Mouse (Mus musculus) retina, postnatal 7 days (tissue): ENCODE data around the gene Gm49342.
"Not testable (repeated sequence)": the region's sequence is repeated elsewhere in the genome, so short reads cannot be mapped to it uniquely, and the experiment has no call there.

Experiments
- DNase-seq: peaks from one replicate; pipeline ENCODE4 v3.0.0-alpha.2; 2012; ENCODE audit warnings: low read depth, low spot score

Gm49342 gene

GRCm38 (mm10) chr14:50943932-50944667 lies at the start of gene Gm49342:
Gm49342 (plus strand) TSS chr14:50944517.
- DNase-seq: peak; percentile 77

GRCm38 (mm10) chr14:50895407-50895806 lies 48.9 kb upstream of the Gm49342 start:
- no peak for DNase-seq

- DNase-seq: no peak
Observed at GRCm38 (mm10) chr14:50895985-50896746, 48.2 kb upstream of the Gm49342 start.

- no peak for DNase-seq
Observed at GRCm38 (mm10) chr14:50896747-50897373, 47.5 kb upstream of the Gm49342 start.

DNA sequence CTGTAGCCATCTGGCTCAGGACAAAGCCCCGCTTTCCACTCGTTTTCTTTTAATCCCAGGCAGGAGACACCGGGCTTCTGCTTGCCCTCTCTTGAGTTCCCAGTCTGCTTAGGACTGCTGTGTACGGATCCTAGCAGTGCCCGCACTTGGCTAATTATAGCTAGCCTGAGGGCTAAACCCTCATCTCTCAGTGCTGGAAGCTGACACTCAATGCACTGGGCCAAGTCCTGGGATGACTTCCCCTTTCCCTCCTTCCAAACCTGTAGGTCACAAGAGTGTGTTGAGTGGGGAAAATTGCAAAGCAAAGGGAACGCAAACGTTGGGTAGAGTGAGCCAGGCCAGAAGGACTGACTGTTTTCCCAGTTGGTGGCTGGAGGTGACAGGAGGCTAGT lies 46.9 kb upstream of the Gm49342 start, which contains the start of gene Klhl33:
Klhl33 (minus strand) TSS at position 134 of the 392 bp plus-strand sequence.
- no peak for DNase-seq

DNA sequence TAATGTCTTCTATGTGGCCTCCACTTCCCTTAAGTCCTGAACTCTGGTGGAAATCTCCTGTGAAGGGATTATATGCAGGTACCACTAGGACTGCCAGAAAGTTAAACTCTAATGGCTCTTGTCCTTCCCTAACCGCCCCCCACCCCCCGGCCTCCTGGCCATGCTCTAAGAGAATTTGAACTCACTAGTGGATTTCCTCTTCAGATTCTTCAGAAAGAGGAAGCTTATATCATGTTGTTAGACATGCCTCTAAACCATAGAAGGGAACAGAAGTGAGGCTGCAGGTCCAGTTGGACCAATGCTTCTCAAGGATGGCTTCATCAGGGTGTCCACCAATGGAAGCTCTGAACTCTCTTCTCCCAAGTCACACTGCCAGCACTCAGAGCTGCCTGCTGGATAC lies 46.3 kb upstream of the Gm49342 start:
- not testable (repeated sequence) for DNase-seq

- no peak for DNase-seq
Observed at GRCm38 (mm10) chr14:50903973-50904827, 40.1 kb upstream of the Gm49342 start.

GRCm38 (mm10) chr14:50904828-50905129 lies 39.5 kb upstream of the Gm49342 start:
- no peak for DNase-seq

DNA sequence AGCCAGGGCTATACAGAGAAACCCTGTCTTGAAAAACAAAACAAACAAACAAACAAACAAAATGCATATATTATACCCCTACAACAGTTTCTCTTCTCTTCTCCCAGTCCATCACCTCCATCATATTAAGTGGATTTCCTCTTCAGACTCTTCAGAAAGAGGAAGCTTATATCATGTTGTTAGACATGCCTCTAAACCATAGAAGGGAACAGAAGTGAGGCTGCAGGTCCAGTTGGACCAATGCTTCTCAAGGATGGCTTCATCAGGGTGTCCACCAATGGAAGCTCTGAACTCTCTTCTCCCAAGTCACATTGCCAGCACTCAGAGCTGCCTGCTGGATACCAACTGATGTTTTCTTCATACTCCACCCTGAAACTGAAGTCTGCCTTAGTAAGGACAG lies 39.0 kb upstream of the Gm49342 start:
- DNase-seq: not testable (repeated sequence)

DNA sequence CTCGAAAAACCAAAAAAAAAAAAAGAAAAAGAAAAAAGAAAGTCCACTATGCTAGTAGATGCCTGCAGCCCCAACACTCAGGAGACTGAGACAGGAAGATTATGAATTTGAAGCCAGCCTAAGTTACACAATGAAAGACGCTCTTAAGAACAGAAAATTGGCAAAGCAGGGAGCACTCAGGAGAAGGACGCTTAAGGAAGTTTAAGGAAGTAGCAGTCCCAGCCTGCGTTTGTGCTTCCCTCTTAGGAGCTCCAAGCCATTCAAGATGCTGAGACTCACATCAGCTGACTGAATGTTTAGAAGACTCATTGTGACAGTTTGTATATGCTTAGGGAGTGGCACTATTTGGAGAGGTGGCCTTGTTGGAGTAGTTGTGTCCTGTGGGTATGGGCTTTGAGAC lies 36.2 kb upstream of the Gm49342 start:
- no peak for DNase-seq

DNA sequence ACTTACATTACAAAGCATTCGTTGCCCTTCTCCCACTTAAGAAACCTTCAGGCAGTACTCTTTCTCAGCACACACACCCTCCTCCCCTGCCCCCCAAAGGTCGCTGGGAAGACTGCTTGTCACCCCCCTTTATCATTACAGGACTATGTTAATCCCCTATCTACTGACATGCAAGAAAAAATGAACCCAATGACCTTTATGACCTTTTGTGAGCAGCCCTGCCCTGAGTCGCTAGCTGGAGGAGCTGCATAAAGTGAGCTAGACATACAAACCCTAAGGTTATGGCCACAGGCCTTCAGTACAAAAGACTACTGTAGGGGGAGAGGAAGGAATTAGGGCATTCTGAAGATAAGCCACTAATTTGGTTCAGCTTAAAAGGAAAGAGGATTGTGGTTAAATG lies 33.0 kb upstream of the Gm49342 start:
- no peak for DNase-seq

DNA sequence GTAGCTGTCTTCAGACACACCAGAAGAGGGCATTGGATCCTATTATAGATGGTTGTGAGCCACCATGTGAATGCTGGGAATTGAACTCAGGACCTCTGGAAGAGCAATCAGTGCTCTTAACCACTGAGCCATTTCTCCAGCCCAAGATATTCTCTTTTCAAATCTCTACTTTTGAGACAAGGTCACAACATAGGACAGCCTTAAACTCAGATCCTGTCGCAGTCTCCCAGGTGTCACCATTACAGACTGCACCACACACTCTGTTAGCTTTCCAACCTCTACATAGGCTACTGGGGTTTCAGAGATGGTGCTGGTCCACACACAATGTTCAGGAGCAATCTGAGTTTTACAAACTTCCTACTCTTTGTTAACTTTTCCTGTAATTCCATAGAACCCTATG lies 20.9 kb upstream of the Gm49342 start:
- not testable (repeated sequence) for DNase-seq

DNA sequence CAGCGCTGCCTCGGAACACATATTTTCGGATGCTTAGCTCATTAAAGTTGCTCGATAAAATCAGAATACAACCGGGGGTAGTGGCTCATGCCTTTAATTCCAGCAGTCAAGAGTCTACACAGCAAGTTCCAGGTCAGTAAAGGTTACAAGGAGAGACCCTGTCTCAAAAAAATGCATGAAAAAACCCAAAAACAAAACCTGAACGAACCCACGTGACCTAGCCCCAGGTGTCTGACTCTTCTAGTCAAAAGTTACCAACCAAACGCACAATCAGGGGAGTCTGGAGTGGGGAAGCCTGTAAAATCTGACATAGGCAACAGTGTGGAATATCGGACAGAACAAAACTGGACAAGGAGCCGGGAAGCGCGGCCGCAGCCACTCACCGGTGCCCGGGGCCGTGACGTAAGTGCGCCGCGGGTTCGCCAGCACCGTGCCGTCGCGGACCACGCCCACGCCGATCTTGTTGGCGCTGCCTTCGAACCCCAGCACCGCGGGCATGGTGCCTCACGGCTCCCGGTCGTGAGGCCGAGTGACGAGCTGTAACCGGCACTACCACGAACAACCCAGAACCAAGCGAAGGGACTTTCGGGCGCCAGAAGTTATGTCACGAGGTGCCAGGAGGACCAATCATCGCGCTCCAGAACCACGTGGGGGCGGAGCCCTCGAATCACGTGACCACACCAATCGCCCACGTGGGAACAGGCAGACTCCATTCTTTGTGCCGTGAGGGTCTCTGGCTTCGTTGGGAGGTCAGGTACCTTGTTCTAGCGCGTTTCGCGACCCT lies 19.8 kb upstream of the Gm49342 start, which contains the start of the genes Osgep and Apex1:
Osgep (minus strand) TSS at position 613 of the 784 bp plus-strand sequence.
Apex1 (plus strand) TSS at position 688 of the 784 bp plus-strand sequence.
- DNase-seq: peak; percentile 91

DNA sequence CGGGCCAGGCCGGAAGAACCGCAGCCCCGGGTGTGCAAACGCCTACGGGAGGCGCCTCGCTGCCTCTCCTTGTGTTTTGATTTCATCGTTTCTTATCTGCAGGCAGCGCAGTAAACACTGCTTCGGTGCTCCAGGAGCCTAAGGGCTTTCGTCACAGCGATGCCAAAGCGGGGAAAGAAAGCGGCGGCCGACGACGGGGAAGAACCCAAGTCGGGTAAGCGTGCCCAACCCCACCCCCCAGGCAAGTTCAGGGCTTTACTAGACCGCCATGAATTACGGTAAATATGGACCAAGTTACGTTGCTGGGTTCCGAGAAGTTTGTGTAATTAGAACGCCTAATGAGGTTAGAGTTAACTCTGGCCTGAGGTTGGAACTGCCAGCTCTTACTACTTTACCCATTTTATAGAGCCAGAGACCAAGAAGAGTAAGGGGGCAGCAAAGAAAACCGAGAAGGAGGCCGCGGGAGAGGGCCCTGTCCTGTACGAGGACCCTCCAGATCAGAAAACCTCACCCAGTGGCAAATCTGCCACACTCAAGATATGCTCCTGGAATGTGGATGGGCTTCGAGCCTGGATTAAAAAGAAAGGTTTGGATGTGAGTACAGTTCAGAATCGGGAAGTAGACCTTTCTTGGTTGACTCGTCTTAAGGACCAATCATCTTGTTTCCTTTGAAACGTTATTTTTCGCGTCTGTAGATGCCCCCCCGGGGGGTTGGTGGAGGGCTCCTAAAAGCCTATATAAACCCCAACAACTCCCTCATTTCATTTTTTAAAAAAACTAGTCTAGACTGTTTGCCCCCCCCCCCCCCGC lies 19.0 kb upstream of the Gm49342 start:
- DNase-seq: no peak

GRCm38 (mm10) chr14:50927366-50927765 lies 17.0 kb upstream of the Gm49342 start:
- DNase-seq: no peak

DNA sequence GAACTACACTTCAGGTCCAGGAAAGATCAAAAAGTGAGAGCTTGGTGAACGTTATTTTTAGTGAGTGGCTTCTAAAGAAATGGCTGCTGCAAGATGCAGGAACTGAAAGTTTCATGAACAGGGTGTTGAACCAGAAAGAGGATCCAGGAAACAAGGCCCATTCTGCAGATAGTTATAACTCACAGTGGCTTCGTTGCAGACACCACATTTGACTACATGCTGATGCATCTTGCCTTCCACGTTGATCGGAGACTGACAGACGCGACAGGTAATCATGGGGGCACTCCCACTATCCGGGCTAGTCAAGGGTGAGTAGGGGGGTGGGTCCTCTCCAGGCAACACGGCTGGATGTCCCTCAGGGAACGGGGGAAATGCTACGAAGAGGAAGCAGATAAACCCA lies 14.4 kb upstream of the Gm49342 start:
- DNase-seq: no peak

DNA sequence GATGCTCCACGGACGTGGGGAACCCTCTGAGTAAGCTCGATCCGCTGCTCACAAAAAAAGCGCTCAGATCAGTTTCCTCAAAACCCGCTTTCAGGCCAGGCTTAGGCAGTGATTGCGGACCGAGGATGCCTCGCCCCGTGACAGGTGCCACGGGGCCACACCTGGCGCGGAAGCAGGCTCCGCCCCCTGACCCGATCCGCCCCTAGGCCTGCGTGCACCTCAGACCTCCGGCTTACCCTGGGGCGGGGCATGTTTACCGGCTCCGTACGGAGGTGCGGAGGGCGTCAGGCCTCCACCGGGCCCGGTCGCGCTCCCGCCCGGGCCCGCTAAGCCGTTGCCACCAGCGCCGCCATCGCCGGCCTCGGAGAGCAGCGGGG lies 14.0 kb upstream of the Gm49342 start:
- no peak for DNase-seq

DNA sequence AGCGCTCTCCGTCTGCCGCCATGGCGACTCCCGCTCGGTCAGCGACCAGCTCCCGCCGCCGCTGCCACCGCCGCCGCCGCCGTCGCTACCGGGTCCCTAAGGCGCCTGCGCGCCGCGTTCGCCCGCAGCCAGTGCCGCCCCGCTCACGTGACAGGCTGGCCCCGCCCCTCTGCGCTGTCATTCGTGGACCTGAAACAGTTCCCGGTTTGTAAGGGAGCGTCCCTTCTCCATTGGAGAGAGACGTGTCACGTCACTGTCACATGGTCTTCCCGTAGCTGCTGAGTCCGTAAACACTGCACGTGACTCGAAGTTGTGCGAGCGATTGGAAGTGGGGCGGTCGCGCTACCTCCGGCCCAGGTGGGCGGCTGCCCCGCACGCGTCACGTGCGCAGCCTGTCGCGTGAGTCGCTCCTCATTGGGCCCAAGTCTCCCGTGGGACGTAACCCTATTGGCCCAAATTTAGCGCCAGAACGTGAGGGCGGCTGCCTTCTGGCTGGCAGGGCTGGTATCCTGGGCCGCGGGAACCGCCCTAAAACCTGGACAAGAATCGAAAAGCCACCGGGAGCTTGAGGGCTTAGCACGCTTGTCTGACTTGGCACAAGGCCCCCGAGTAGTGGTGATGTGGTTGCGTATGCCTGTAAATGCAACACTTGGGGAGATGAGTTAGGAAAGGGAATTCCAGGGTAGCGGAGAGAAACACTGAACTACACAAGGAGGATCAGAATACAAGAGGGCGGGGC lies 13.4 kb upstream of the Gm49342 start, which contains the start of the genes Pip4p1 and Pnp:
Pip4p1 (minus strand) TSS at position 103 of the 739 bp plus-strand sequence.
Pnp (plus strand) TSS at position 329 of the 739 bp plus-strand sequence.
- peak; percentile 98 for DNase-seq

DNA sequence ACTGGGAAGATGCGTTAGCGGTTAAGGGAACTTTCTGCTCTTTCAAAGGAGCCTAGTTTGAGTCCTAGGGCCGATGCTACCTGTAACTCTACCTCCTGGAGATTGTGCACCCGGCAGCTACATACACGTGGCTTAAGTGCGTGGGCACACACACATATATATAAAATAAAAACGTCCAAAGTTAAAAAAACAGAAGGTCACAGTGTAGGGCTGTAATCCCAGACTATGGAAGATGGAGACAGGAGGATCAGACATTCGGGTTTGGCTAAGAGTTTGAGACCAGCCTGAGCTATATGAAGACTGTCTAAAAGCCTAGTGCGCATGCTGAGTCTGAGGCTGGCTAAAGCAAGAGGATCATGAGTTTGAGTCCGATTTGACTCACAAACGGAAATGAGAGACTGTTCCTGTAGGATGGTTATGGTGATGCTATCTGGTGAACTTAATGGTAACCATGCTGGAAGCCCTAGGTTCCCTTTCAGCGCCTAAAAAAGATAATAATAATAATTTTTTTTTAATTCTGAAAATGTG lies 12.8 kb upstream of the Gm49342 start:
- no peak for DNase-seq
